In the genomic region with DNA sequence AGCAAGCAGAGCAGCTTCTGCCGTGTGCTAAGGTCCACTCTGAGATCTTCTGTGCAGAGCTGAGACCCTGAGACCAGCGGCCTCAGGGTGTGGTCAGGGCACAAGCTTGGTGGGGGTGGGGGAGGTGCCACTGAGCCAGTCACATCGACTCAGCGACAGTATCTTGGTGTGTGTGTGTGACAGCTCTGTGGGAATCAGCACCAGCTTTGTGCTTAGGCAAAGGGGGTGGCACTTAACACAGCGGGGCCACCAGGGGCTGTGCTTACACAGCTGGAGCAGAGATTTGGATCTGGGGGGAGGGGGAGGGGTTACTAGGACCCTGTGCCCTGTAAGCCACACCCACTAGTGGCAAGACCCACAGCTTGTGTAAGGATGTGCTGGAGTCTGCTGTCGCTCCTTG, we compare ENCODE assay signal across 10 mouse cellular contexts.
DNase-seq lines count a peak whose midpoint lies in the region; ATAC-seq and TF ChIP-seq lines count a peak whose summit lies in the region.
"Had no signal": no experiment of that assay in that cellular context is flagged by ENCODE, and none has a peak within 500 bp of the region (broad histone marks: within the 10 kb centered on the region; RNA-seq: fewer than 3 reads in every experiment).

No protein-coding gene starts in this region.

- TF ChIP-seq CTCF in thymus, adult 2 months (IDR thresholded peaks at IDR 0.05; ENCODE audit: borderline replicate concordance, control insufficient read depth, extremely low read depth, insufficient read depth, low read length, poor library complexity) = no peak

- no peak overlapping the region for H3K4me3 ChIP-seq in liver, embryonic 11.5 days (ENCODE audit: low read depth, low read length)
- H3K4me3 ChIP-seq in embryonic facial prominence, embryonic 13.5 days = no peak overlapping the region
- H3K4me3 ChIP-seq in intestine, embryonic 15.5 days (replicated peaks) = no peak overlapping the region
- H3K4me3 ChIP-seq in neural tube, embryonic 14.5 days (ENCODE audit: low read depth, low read length) = no peak overlapping the region
- H3K4me3 ChIP-seq in thymus, adult 2 months (ENCODE audit: control insufficient read depth, insufficient read depth, low read length) = no peak overlapping the region
- H3K4me3 ChIP-seq: liver, embryonic 15.5 days had no signal

- no peak for TF ChIP-seq POLR2A in thymus, adult 2 months (IDR thresholded peaks at IDR 0.05; ENCODE audit: control insufficient read depth, extremely low read depth, insufficient read depth, low read length, poor library complexity)

- H3K36me3 ChIP-seq in liver, embryonic 11.5 days (ENCODE audit: control insufficient read depth, insufficient read depth, low read length) = peaks cover 26% of the 10 kb centered on the region
- H3K36me3 ChIP-seq in embryonic facial prominence, embryonic 13.5 days = peaks cover 93% of the 10 kb centered on the region
- peaks cover 46% of the 10 kb centered on the region for H3K36me3 ChIP-seq in intestine, embryonic 15.5 days
- H3K36me3 ChIP-seq in neural tube, embryonic 14.5 days (ENCODE audit: control insufficient read depth, insufficient read depth, low read length) = peaks cover 26% of the 10 kb centered on the region
- H3K36me3 ChIP-seq in thymus, adult 2 months (ENCODE audit: control insufficient read depth, insufficient read depth, low read length) = no peaks in the 10 kb centered on the region

- no peak overlapping the region for H3K4me2 ChIP-seq in liver, embryonic 11.5 days
- H3K4me2 ChIP-seq in embryonic facial prominence, embryonic 13.5 days = peak overlapping the region; percentile 22; the same call in 1 of the 2 replicates
- no peak overlapping the region for H3K4me2 ChIP-seq in intestine, embryonic 15.5 days (replicated peaks)
- H3K4me2 ChIP-seq in neural tube, embryonic 14.5 days (ENCODE audit: low read depth, low read length) = no peak overlapping the region
- H3K4me2 ChIP-seq: liver, embryonic 15.5 days had no signal

- H3K9ac ChIP-seq in liver, embryonic 11.5 days (ENCODE audit: low read depth, low read length) = no peak overlapping the region
- peak overlapping the region; percentile 36; the same call in 1 of the 2 replicates for H3K9ac ChIP-seq in embryonic facial prominence, embryonic 13.5 days
- H3K9ac ChIP-seq in intestine, embryonic 15.5 days = no peak overlapping the region
- H3K9ac ChIP-seq in neural tube, embryonic 14.5 days (replicated peaks; ENCODE audit: low read depth, low read length) = 0 out of 2 replicates have a peak overlapping the region, but pooled peaks have one; percentile 11
- H3K9ac ChIP-seq: liver, embryonic 15.5 days had no signal

- peak overlapping the region; percentile 19; the same call in 1 of the 2 replicates for H3K27ac ChIP-seq in liver, embryonic 11.5 days (ENCODE audit: low read depth, low read length)
- peak overlapping the region; percentile 86 for H3K27ac ChIP-seq in embryonic facial prominence, embryonic 13.5 days
- peak overlapping the region; percentile 65 for H3K27ac ChIP-seq in intestine, embryonic 15.5 days
- peak overlapping the region; percentile 84 for H3K27ac ChIP-seq in neural tube, embryonic 14.5 days (ENCODE audit: low read depth, low read length)
- H3K27ac ChIP-seq in thymus, adult 2 months (ENCODE audit: control insufficient read depth, insufficient read depth, low read length) = no peak overlapping the region
- H3K27ac ChIP-seq: liver, embryonic 15.5 days had no signal

- H3K27me3 ChIP-seq in liver, embryonic 11.5 days (replicated peaks; ENCODE audit: control insufficient read depth, insufficient read depth, low read length) = no peaks in the 10 kb centered on the region
- H3K27me3 ChIP-seq in embryonic facial prominence, embryonic 13.5 days = no peaks in the 10 kb centered on the region
- H3K27me3 ChIP-seq in intestine, embryonic 15.5 days (replicated peaks) = no peaks in the 10 kb centered on the region
- H3K27me3 ChIP-seq in neural tube, embryonic 14.5 days (ENCODE audit: control insufficient read depth, insufficient read depth, low read length) = no peaks in the 10 kb centered on the region
- H3K27me3 ChIP-seq in thymus, adult 2 months (ENCODE audit: control insufficient read depth, insufficient read depth, low read length) = no peaks in the 10 kb centered on the region
- H3K27me3 ChIP-seq: liver, embryonic 15.5 days had no signal

- WGBS in liver, embryonic 11.5 days = 33% methylated on average over 6 of the region's 6 CpGs
- WGBS in embryonic facial prominence, embryonic 13.5 days = 27% methylated on average over 6 of the region's 6 CpGs
- WGBS in intestine, embryonic 15.5 days = 34% methylated on average over 6 of the region's 6 CpGs
- 22% methylated on average over 6 of the region's 6 CpGs for WGBS in neural tube, embryonic 14.5 days
- 80% methylated on average over 6 of the region's 6 CpGs for WGBS in thymus, adult 2 months

- DNase-seq in liver, embryonic 11.5 days (ENCODE audit: low spot score) = no peak
- DNase-seq in liver = no peak
- no peak for DNase-seq in adrenal gland, postnatal 25 days
- DNase-seq in cerebellum, adult 9-10 months = no peak
- DNase-seq in thymus, adult 2 months = no peak
- DNase-seq: kidney, adult 8-10 months had no signal

- no peak for ATAC-seq in liver, embryonic 11.5 days (replicated peaks; ENCODE audit: low FRiP score)
- no peak for ATAC-seq in embryonic facial prominence, embryonic 13.5 days (ENCODE audit: insufficient number of reproducible peaks, insufficient read depth, low FRiP score, low TSS enrichment, low read depth)
- peak; percentile 13; the same call in 1 of the 2 replicates for ATAC-seq in intestine, embryonic 15.5 days
- peak; percentile 14; the same call in 1 of the 2 replicates for ATAC-seq in neural tube, embryonic 14.5 days (ENCODE audit: low read depth)

- H3K4me1 ChIP-seq in liver, embryonic 11.5 days (replicated peaks; ENCODE audit: control insufficient read depth, insufficient read depth, low read length) = peaks cover 34% of the 10 kb centered on the region
- peaks cover 36% of the 10 kb centered on the region for H3K4me1 ChIP-seq in embryonic facial prominence, embryonic 13.5 days
- H3K4me1 ChIP-seq in intestine, embryonic 15.5 days (replicated peaks) = peaks cover 28% of the 10 kb centered on the region
- peaks cover 25% of the 10 kb centered on the region for H3K4me1 ChIP-seq in neural tube, embryonic 14.5 days (ENCODE audit: control insufficient read depth, insufficient read depth, low read length)
- H3K4me1 ChIP-seq in thymus, adult 2 months (replicated peaks; ENCODE audit: control insufficient read depth, insufficient read depth, low read length) = peaks cover 21% of the 10 kb centered on the region

- H3K9me3 ChIP-seq in liver, embryonic 11.5 days (ENCODE audit: control insufficient read depth, low read length) = no peaks in the 10 kb centered on the region
- H3K9me3 ChIP-seq in embryonic facial prominence, embryonic 13.5 days = no peaks in the 10 kb centered on the region
- H3K9me3 ChIP-seq in intestine, embryonic 15.5 days = no peaks in the 10 kb centered on the region
- H3K9me3 ChIP-seq in neural tube, embryonic 14.5 days (ENCODE audit: control insufficient read depth, low read length) = no peaks in the 10 kb centered on the region
- H3K9me3 ChIP-seq: liver, embryonic 15.5 days had no signal

Comparison
In these comparisons a context has a peak if more than half of its experiments do, and no peak if none do; other contexts are left out.
1. ATAC-seq: peak in intestine, embryonic 15.5 days (single experiment) and neural tube, embryonic 14.5 days (single experiment); none in liver, embryonic 11.5 days (single experiment) and embryonic facial prominence, embryonic 13.5 days (single experiment).
2. H3K9ac ChIP-seq: peak in embryonic facial prominence, embryonic 13.5 days (single experiment) and neural tube, embryonic 14.5 days (single experiment); none in liver, embryonic 11.5 days (single experiment) and intestine, embryonic 15.5 days (single experiment).